Mouse (Mus musculus) left cerebral cortex, adult 2 months (tissue): ENCODE measurements around the gene H2-Ke6. TPM values are rescaled to one million over a fixed set of nuclear protein-coding genes. Genes with fewer than 3 reads are reported as not detected.
A peak's percentile ranks its signal among the peaks of the same experiment; 100 is the strongest.
"Not testable (repeated sequence)": the region's sequence is repeated elsewhere in the genome, so short reads cannot be mapped to it uniquely, and the experiment has no call there.

Source experiments
- DNase-seq, 2 experiments: peaks; one replicate each; pipeline ENCODE4 v3.0.0; 2021 to 2022; ENCODE audit warnings: low spot score in 2 of 2, mixed read lengths in 1 of 2; ENCODE audit errors: extremely low spot score in 1 of 2
- H3K27ac ChIP-seq: fragments of 200-600 bp; 2 replicates; pipeline ENCODE4 v1.8.1; 2022
- H3K4me3 ChIP-seq: fragments of 200-600 bp; 2 replicates; pipeline ENCODE4 v1.8.1; 2022
- CTCF ChIP-seq: fragments of 200-600 bp; IDR thresholded peaks from 2 replicates; pipeline ENCODE4 v1.8.1; 2022; ENCODE audit warnings: antibody characterized with exemption, mild to moderate bottlenecking, moderate library complexity
- intact Hi-C: fragments of 180-260 bp; cut with DNase I; formaldehyde crosslinking; loops from one replicate; pipeline ENCODE4 v1.15.1; 2025
- total RNA-seq, 2 experiments: library from RNA; stranded (reverse); gene quantifications; 2 replicates each; pipeline ENCODE4 v1.2.3; 2021

Gene H2-Ke6
- total RNA-seq, 2 experiments from 2014 or later = 34.4 to 41.2 TPM

GRCm38 (mm10) chr17:34010156-34010555, 17.7 kb downstream of the H2-Ke6 start:
- Histone ChIP-seq H3K27ac (no peak overlapping the region), H3K4me3 (no peak overlapping the region)
- DNase-seq = no peak
- TF ChIP-seq CTCF = no peak
- intact Hi-C loops = no loop called here

GRCm38 (mm10) chr17:34006570-34006969, 21.3 kb downstream of the H2-Ke6 start:
- no peak overlapping the region for H3K27ac ChIP-seq

GRCm38 (mm10) chr17:34003426-34003825, 24.4 kb downstream of the H2-Ke6 start:
- intact Hi-C loops = loop anchor here (5.0 kb wide), 1 partner anchor 36 kb away; no protein-coding TSS in a partner anchor
- no peak for DNase-seq
- no peak overlapping the region for H3K27ac ChIP-seq

More at GRCm38 (mm10) chr17:34006570-34006969, 21.3 kb downstream of the H2-Ke6 start:
- DNase-seq = no peak
- TF ChIP-seq CTCF = no peak
- no peak overlapping the region for H3K4me3 ChIP-seq
- intact Hi-C loops = no loop called here

GRCm38 (mm10) chr17:34000796-34001195, 27.1 kb downstream of the H2-Ke6 start:
- DNase-seq, H3K4me3 ChIP-seq, H3K27ac ChIP-seq: not testable (repeated sequence)
- intact Hi-C loops = loop anchor here (5.0 kb wide), 1 partner anchor 33 kb away; no protein-coding TSS in a partner anchor

More at GRCm38 (mm10) chr17:34003426-34003825, 24.4 kb downstream of the H2-Ke6 start:
- TF ChIP-seq CTCF = peak; percentile 66
- H3K4me3 ChIP-seq = no peak overlapping the region

GRCm38 (mm10) chr17:34000150-34000537, 27.7 kb downstream of the H2-Ke6 start, which contains the start of gene H2-K1:
H2-K1 (minus strand) TSS chr17:34000347.
- Histone ChIP-seq H3K4me3 (peak within 1 kb of the TSS; percentile 50), H3K27ac (no peak within 1 kb of the TSS)
- intact Hi-C loops = loop anchor here (5.0 kb wide), 1 partner anchor 33 kb away; no protein-coding TSS in a partner anchor
- peak; percentile 67 to 68 for DNase-seq
- TF ChIP-seq CTCF = no peak

GRCm38 (mm10) chr17:33999341-34000149, 28.3 kb downstream of the H2-Ke6 start:
- Histone ChIP-seq H3K27ac (no peak overlapping the region), H3K4me3 (peak overlapping the region; percentile 50)
- TF ChIP-seq CTCF = no peak
- intact Hi-C loops = loop anchor here (5.0 kb wide), 2 partner anchors 32 to 1293 kb away; no protein-coding TSS in a partner anchor
- DNase-seq = no peak

- not testable (repeated sequence) for H3K4me3 ChIP-seq, H3K27ac ChIP-seq, DNase-seq
- intact Hi-C loops = loop anchor here (5.0 kb wide), 1 partner anchor 1294 kb away; no protein-coding TSS in a partner anchor
Measured at GRCm38 (mm10) chr17:33998697-33999096, 29.2 kb downstream of the H2-Ke6 start.

- not testable (repeated sequence) for H3K4me3 ChIP-seq, DNase-seq, H3K27ac ChIP-seq
- intact Hi-C loops = loop anchor here (5.0 kb wide), 1 partner anchor 1295 kb away; no protein-coding TSS in a partner anchor
Measured at GRCm38 (mm10) chr17:33997025-33997424, 30.8 kb downstream of the H2-Ke6 start.

GRCm38 (mm10) chr17:33995651-33996050, 32.2 kb downstream of the H2-Ke6 start:
- intact Hi-C loops = loop anchor here (5.0 kb wide), 1 partner anchor 1297 kb away; no protein-coding TSS in a partner anchor
- DNase-seq = no peak
- TF ChIP-seq CTCF = no peak
- Histone ChIP-seq H3K27ac (no peak overlapping the region), H3K4me3 (no peak overlapping the region)

- intact Hi-C loops = loop anchor here (5.0 kb wide), 1 partner anchor 1297 kb away; no protein-coding TSS in a partner anchor
- TF ChIP-seq CTCF = no peak
- no peak overlapping the region for H3K27ac ChIP-seq
- DNase-seq = no peak
- no peak overlapping the region for H3K4me3 ChIP-seq
Measured at GRCm38 (mm10) chr17:33994959-33995358, 32.9 kb downstream of the H2-Ke6 start.

- Histone ChIP-seq H3K4me3 (no peak overlapping the region), H3K27ac (no peak overlapping the region)
- intact Hi-C loops = no loop called here
- TF ChIP-seq CTCF = peak; percentile 72
- no peak for DNase-seq
Measured at GRCm38 (mm10) chr17:33991788-33992664, 35.8 kb downstream of the H2-Ke6 start.
